Mouse (Mus musculus) lung, adult 18-20 months (tissue): ENCODE measurements around the gene Ccnd3.

Source experiments
- DNase-seq, 2 experiments: peaks; one replicate each; pipeline ENCODE4 v3.0.0; 2022; ENCODE audit warnings: mixed read lengths in 2 of 2

Ccnd3 gene

GRCm38 (mm10) chr17:47516232-47516631 is 11.4 kb downstream of the Ccnd3 start:
- DNase-seq: no peak

DNA sequence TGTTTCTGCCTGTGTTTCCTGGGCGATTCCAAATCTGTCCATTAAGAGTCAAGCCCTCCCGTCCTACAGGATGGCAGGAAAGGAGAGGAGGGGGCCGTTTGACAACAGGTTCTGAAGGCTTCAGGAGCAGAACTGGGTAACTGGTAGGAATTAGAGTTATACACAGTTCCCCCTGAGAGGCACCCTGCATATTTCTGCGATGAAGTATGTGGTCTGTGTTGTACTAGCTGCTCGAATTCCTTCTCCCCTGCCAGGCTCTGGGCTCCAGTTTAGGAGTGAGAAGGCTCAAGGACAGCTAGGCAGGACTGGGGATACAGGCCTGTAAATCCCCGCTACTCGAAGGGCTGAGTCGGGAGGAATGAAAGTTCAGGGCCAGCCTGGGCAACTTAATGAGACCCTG is 13.4 kb downstream of the Ccnd3 start:
- DNase-seq: peak in 1 of 2 experiments; percentile 66

GRCm38 (mm10) chr17:47521551-47522258 is 16.9 kb downstream of the Ccnd3 start:
- peak; percentile 60 to 70 for DNase-seq

GRCm38 (mm10) chr17:47522536-47522935 is 17.7 kb downstream of the Ccnd3 start:
- DNase-seq: no peak

DNA sequence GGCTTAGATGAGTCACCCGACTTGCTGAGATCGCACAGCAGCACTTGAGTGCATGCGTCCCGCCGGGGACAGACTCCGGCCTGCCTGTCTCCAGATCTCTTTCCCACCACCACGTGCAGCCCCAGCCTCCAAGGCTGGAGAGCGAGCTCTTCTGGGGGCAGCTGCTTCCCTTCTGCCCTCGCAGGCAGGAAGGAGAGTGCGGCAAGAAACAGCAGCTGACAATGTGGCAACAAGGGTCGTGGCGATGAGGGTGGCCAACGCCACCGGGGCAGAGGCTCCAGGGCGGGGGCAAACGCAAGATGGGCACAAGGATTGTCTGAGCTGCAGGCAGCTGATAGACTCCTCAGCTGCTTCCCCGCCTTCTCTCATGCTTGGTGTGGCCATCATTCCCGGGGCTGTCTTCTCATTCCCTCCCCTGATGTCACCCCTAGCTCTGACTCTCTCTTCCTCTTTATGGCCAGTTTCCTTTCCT is 18.4 kb downstream of the Ccnd3 start:
- peak in 1 of 2 experiments; percentile 40 for DNase-seq

- DNase-seq: no peak
Observed at GRCm38 (mm10) chr17:47524055-47524454, 19.2 kb downstream of the Ccnd3 start.

GRCm38 (mm10) chr17:47524991-47525390 is 20.1 kb downstream of the Ccnd3 start:
- no peak for DNase-seq

- DNase-seq: no peak
Observed at GRCm38 (mm10) chr17:47526856-47527520, 22.1 kb downstream of the Ccnd3 start.

DNA sequence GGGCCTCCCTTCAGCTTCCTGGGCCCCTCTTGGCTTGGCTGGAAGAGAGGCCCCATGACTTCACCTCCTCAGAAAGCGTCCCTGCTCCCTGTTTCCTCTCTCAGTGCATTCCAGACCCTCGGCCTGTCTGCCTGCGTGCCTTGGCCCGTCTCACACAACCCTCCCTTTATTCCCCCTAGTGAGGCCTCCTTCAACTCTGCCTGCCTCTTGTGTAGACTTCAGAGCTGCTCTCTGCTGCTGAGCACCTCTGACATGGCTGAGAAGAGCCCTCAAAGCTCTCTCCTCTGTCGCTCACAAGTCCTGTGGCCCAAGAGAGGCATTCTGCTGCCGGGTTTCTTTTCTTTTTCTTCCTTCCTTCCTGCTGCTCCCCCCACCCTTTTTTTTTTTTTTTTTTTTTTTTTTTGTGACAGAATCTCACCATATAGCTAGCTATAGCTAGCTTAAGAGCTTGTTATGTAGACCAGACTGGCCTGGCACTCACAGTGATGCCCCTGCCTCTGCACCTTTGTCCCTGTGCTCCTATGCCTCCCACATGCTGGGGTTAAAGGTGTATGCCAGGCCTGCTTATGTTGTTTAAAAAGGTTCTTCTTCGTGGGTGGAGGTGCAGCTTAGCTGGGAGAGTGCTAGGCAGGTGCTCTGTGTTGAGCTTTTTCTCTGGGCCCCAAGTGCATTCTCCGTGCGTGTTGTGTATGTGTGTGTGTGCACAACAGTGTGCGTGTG is 22.9 kb downstream of the Ccnd3 start:
- DNase-seq: peak; percentile 61 to 74

DNA sequence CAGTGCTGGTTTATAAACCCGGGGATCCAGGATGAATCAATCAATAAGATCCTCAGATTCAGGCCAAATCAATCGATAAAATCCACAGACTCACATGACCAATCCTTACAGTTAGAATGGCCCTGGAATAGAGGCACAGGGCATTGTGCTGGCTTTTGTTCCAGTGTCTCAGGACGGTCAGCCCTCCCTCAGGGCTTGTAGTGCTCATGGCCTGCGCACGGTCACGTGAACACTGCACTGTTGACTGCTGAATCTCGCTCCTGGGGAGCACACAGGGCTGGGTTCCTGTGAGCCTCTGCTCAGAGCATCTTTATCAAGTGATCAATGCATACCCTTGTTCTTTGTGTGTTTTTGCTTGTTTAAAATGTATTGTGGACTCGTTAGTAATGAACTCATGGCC is 24.1 kb downstream of the Ccnd3 start:
- no peak for DNase-seq

GRCm38 (mm10) chr17:47529595-47529994 is 24.7 kb downstream of the Ccnd3 start:
- DNase-seq: no peak

DNA sequence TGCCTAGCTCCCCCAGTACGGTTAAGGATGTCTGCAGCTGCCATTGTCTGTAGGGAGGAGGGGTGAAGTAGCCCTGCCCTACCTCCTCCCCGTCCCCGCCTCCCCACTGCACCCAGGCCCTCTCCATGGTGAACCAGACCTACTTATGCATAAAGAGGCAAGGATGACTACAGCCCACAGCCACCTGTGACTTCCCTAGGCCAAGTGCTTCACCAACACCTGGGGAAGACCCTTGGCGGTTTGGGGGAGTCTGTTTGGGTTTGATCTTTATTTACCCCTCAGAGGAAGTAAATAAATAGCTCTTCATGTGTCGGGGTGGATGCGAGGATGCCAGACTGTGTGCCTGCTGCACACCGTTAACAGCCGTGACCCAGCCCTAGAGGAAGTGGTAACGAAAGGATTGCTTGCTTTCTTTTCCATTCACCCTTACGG is 26.6 kb downstream of the Ccnd3 start:
- no peak for DNase-seq

DNA sequence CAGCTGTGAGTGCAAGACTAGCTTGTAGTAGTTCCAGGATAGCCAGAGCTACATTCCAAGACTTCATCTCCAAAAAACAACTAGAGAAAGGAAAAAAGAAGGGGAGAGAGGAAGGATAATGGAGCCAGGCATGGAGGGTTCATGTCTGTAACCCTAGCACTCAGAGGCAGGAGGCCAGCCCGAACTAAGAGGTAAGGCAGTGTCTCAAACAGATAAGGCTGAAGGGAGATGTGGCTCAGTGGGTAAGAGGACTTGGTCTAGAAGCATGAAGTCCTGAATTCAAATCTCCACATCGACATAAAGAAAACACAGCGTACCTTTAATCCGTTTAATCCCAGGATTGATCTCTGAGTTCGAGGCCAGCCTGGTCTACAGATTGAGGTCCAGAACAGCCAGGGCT is 27.5 kb downstream of the Ccnd3 start:
- no peak for DNase-seq

GRCm38 (mm10) chr17:47533691-47534090 is 28.8 kb downstream of the Ccnd3 start:
- no peak for DNase-seq

GRCm38 (mm10) chr17:47535812-47536236 is 31.0 kb downstream of the Ccnd3 start:
- DNase-seq: no peak

GRCm38 (mm10) chr17:47538049-47538448 is 33.2 kb downstream of the Ccnd3 start:
- no peak for DNase-seq

DNA sequence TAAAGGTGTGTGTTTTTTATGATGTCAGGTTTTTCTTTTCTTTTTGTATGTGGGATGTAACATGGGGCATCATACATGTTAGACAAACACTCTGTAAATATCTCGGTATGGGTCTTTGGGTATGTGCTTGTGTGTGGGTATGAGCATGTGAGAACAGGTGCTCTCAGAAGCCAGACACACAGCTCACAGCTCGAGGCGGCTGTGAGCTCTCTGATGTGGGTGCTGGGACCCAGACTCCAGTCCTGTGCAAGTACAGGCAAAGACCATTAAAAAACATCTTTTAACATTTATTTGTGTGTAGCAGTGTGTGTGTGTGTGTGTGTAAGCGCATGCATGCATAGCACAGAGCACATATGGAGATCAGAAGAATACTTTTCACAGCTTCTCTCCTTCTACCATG is 34.3 kb downstream of the Ccnd3 start:
- no peak for DNase-seq

DNA sequence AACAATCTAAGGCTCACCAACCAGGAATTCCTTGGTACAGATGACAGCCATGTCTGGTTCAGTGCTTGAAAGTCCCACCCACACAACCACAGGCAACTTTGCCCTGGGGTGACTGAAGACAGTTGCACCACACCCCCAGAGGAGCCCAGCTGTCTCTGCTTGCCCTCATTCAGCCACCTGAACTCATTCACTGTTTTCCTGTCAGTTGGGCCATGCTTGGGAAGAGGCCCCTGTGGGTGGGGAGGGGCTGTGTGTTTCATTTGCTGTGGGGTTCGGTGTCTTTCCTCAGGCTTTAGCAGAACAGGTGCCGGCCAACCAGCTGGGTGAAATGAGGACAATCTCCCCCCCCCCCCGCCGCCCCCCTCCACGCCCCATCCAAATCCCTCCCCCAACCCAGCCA is 37.2 kb downstream of the Ccnd3 start:
- DNase-seq: peak in 1 of 2 experiments; percentile 28

DNA sequence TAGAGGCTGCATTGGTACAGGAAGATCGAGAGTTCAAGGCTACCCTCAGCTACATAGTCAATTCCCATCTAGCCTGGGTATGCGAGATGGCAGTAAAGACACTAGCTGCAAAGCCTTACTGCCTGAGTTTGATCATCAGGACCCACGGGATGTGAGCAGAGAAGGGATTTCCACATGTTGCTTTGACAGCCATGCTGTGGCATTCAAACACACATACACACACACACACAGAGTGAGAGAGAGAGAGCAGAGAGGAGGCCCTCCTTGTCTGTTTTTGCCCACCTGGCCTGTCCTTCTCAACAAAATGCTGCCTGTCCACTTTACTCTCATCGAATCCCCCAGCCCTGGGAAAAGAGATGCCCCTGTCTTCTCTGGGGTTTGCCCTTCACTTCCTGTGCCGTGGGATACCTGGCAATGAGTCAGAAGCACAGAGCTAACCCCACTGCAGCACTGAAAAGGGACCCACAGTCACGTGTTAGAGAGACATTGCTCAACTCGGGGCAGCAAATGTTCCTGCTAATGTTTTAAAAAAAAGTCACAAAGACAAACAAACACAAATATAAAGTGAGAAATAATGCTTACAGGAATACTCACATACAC is 38.3 kb downstream of the Ccnd3 start:
- peak; percentile 53 to 65 for DNase-seq

DNA sequence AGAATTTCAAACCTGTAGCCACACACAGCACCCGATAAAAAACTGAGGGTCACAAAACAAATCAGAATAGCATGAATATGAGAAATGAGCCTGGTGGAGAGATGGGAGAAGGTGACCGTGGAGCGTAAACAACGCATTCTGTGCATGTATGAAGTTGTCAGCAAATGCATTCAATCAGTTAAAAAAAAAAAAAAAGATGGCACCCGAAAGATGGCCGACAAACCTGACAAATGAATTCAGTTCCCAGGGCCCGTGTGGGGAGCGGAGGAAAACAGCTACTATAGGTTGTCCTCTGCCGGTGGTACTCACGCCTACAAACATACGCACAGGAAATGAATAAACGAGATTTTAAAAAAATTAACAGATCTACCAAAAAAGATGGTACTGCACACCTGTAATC is 40.3 kb downstream of the Ccnd3 start:
- no peak for DNase-seq

DNA sequence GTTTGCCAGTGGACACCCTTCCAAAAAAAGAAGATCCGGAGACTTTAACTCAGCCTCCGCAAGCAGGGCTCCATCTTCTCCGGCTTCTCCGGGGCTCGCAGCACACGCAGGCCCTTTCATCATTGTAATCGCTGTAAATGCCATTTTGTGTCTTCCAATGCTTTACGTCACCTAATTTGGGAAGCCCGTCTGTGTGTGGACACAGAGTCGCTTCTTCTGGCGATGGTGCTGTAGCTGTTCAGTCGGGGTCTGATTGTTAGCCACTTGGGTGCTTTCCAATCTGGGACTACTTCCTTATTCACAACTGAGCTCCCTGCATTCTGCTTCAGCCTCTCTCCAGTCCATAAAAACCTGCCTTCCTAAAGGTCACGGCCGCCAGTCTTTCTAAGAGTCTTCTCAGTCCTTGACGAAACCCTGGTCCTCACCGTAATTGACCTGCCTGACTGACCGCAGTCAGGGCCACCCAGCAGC is 41.0 kb downstream of the Ccnd3 start:
- DNase-seq: no peak

GRCm38 (mm10) chr17:47551049-47551448 is 46.2 kb downstream of the Ccnd3 start:
- DNase-seq: no peak

DNA sequence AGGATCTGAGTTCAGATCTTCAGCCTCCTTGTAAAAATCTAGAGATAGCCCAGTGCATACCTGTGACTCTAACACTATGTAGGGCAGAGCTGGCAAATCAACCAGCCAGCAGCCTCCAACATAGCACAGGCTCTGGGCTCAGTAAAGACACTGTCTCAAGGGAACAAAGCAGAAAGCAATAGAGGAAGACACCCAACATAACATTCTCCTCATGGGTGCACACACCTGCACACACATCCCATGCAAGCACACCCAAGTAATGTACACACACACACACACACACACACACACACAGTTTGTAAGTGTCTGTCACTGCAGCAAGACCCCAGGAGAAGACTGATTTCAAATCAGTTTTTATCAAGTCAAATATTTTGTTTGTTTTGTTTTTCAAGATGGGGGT is 48.1 kb downstream of the Ccnd3 start:
- DNase-seq: no peak
